Mouse (Mus musculus): Measurements from ENCODE around the gene Ncapd2.

Gene Ncapd2

GRCm38 (mm10) chr6:125191332-125192015 lies at the start of gene Ncapd2, which contains the start of gene Mrpl51:
TSS of gene Ncapd2 (minus strand) at chr6:125191701.
TSS of gene Mrpl51 (plus strand) at chr6:125191801.
- peak; percentile 99 for DNase-seq (ENCODE audit: low read depth)

DNA sequence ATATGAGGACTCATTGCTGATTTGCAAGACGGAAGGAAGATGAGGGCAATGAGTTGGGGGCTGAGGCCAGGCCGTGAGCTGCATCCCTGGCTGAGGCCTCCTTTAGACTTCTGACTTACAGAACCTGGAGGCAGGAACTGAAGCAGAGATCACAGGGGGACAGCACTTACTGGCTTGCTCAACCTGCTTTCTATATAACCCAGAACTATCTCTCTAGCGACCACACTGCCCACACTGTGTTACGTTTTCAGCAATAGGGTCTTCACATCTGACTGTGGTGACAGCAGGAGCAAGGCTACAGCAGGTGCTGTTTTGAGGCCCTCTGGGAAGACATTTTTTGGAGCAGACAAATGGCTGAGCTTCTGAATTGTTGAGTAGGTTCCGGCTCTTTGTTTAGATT lies 49.1 kb upstream of the Ncapd2 start:
- DNase-seq (ENCODE audit: low read depth): no peak

- DNase-seq (ENCODE audit: low read depth): peak; percentile 66
Observed at GRCm38 (mm10) chr6:125239547-125239946, 48.0 kb upstream of the Ncapd2 start.

- DNase-seq (ENCODE audit: low read depth): peak; percentile 59
Observed at GRCm38 (mm10) chr6:125238396-125238795, 46.9 kb upstream of the Ncapd2 start.

GRCm38 (mm10) chr6:125237421-125237820 lies 45.9 kb upstream of the Ncapd2 start:
- peak; percentile 74 for DNase-seq (ENCODE audit: low read depth)

- peak; percentile 78 for DNase-seq (ENCODE audit: low read depth)
Observed at GRCm38 (mm10) chr6:125236782-125237181, 45.3 kb upstream of the Ncapd2 start, which contains the start of gene Cd27. TSS of gene Cd27 (minus strand) at chr6:125237010.

DNA sequence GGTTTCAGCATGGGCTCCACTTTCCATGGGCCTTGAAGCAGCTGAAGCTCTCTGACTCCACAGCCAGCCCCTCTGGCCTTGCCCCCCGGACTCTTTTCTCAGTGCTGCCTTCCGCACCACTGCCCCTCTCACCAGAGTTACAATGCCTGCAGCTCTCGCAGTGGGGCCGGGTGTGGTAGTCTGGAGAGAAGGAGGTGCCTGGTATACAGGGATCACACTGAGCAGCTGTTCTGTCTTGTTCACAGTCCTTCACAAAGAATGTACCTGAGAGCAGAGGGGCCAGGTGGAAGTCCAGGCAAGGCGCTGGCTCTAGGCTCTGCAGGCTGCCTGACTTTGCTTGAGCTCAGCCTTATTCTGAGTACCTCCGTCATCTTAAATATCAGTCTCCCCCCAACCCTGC lies 44.8 kb upstream of the Ncapd2 start:
- DNase-seq (ENCODE audit: low read depth): no peak

DNA sequence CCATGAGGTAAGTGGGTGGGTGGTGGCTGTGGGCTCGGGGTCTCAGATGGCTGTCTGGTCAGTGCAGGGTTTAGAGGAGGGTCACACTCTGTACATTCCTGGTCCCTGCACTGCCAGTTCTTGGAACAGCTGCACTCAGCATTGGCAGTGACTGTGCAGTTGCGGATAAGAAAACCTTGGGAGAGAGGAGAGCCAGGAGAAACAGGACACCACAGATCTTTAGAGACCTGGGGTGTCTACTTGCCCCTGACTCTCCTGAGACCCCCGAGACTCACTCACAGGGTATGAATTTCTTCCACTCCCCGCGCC lies 43.0 kb upstream of the Ncapd2 start:
- peak; percentile 50 for DNase-seq (ENCODE audit: low read depth)

- peak; percentile 35 for DNase-seq (ENCODE audit: low read depth)
Observed at GRCm38 (mm10) chr6:125233816-125234519, 42.5 kb upstream of the Ncapd2 start.

GRCm38 (mm10) chr6:125232516-125232915 lies 41.0 kb upstream of the Ncapd2 start:
- no peak for DNase-seq (ENCODE audit: low read depth)

- DNase-seq (ENCODE audit: low read depth): no peak
Observed at GRCm38 (mm10) chr6:125232045-125232437, 40.5 kb upstream of the Ncapd2 start.

DNA sequence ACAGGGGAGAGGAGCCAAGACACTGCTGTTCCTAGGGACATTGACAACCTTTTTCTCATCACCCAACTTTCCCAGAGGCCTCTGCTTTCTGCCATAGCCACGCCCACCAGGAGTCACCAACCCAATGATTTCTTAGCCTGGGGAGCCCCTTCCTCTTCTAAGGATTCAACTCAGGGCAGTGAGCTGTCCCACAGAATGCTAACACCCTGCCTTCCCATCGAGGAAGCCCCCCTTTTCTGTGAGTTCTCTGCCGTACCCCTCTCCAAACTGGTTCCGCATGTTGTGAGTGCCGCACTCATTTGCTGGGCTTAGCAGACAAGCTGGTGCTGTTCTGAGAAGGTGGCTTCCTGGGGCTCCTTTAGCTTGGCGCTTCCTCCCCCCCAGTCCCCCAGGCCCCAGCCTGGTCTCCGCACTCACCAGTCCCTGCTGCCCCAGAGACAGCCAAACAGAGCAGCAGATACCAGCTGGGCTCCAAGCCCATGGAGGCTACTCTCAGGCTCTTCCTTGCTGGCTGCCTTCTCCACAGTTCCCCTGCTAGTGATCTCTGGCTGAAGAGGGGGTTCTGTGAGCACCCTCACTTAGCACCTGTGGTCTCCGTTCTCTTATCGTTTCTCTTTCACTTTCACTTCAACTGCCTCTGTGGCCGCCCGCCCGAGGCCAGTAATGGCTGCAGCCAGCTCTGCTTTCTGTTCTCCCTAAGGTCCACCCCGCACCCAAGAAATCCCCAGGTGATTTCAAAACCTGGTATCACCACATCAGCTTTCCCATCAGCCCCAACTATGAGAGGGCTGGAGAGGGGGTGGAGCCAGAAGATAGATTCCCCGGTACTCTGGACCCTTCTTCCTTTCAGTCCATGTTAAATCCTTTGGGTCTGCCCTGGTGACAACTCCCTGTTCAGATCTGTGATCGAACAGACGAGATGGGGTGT lies 39.9 kb upstream of the Ncapd2 start, which contains the start of gene Tapbpl:
TSS of gene Tapbpl (minus strand) at position 744 of the 928 bp plus-strand sequence.
- peak; percentile 79 for DNase-seq (ENCODE audit: low read depth)

DNA sequence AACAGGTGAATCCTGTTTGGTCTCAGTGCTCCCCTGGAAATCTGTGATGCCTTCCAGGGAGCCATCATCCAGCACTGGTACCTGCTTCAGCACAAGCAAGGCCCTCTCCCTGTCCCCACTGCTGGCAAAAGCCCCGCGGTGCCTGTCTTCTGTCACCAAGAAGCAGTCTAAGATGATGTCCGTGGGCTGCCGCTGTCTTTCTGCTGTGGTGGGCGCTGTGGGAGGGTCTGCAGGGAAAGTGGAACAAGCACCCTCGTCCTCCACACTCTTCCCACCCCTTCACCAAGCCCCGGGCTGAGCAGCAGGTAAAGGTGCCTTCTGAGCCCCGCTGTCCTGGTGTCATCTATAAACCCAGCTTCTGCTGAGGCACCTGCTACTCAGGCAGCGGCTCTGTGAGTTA lies 39.1 kb upstream of the Ncapd2 start:
- DNase-seq (ENCODE audit: low read depth): peak; percentile 28

GRCm38 (mm10) chr6:125225518-125226115 lies 34.1 kb upstream of the Ncapd2 start:
- DNase-seq (ENCODE audit: low read depth): peak; percentile 77

- no peak for DNase-seq (ENCODE audit: low read depth)
Observed at GRCm38 (mm10) chr6:125222577-125222976, 31.1 kb upstream of the Ncapd2 start.

DNA sequence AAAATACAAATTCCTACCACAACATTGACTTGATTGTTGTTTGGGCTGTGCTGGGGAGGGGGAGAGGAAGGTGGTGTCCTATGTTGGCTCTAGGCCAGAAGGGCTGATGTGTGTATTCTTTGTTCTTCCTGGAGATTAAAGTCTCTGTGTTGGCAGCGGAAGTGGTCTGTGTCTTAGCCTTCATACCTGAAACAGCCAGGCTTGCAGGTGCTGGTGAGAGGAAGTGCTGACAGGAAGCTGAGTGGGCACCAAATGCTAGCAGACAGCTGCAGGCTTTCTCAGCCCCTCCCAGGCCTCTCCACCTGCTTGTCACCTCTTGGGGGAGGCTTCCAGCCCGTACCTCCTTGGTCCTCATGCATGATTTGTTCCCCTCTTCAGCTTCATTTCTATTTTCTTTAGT lies 30.6 kb upstream of the Ncapd2 start:
- peak; percentile 95 for DNase-seq (ENCODE audit: low read depth)

DNA sequence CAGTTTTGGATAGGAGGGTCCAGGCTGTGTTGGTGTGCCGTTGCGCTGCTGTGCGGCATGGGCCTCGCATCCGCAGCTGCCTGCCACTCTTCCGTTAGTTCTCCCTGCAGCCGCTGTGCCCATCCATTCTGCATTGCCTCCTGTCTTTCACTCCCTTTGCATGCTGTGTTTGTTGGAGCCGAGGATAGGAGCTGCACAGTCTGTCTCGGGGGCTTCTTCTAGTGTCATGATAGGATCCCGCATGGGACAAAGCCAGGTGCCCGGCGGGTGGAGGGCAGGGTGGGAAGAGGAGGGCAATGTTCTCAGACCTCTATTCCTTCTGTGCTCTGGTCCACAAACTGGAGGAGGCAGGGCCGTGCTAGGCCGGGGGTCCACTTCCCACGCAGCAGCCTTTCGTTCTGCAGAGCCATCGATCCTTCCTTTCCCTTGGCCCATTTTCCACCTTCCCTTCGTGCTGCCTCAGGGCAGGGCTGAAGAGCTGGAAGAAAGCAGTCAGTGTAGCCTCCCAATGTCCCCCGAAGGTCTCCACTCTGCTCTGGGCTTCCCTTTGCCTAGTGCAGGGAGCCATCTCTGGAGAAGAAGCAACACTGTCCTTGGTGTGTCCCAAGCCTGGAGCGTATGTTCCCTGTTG lies 29.7 kb upstream of the Ncapd2 start:
- DNase-seq (ENCODE audit: low read depth): peak; percentile 17

GRCm38 (mm10) chr6:125218963-125219362 lies 27.5 kb upstream of the Ncapd2 start:
- peak; percentile 89 for DNase-seq (ENCODE audit: low read depth)

GRCm38 (mm10) chr6:125217899-125218298 lies 26.4 kb upstream of the Ncapd2 start:
- no peak for DNase-seq (ENCODE audit: low read depth)

- no peak for DNase-seq (ENCODE audit: low read depth)
Observed at GRCm38 (mm10) chr6:125216898-125217297, 25.4 kb upstream of the Ncapd2 start.

DNA sequence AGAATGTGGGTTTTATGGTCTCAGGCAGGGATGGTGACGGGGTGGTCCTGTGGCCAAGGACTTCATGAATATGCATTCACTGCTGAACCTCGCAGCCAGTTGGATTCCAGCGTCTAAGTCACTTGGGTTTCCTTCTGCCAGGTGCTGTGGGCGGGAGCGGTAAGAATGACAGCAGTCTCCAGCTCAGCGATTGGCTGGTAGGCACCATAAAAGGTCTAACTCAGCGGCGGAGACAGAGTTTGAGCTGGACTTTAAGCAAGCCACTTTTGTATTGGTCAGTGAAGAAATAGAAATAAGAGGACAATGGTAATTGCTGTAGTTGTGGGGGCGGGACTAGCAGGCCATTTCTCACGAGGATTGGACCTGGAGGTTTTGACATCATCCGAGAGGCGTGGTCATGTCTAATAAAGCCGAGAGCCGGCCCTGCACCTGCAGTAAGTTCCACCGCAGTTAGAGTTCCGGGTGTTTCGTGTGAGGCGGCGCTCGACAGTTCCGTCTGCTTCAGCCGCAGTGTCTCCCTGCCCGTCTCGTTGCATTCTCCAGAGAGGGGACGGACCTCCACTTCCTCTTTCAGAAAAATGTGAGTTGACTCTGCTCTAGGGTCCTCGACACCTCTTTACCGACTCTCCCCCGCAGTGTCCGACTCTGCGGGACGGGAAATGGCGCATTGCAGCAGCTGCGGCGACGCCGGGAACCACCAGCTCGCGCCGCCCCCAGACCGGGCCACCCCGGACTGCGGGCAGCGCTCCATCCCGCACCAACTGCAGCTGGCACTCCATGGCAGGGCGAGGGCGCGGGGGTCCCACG lies 23.9 kb upstream of the Ncapd2 start, which contains the start of gene Vamp1:
TSS of gene Vamp1 (plus strand) at position 404 of the 807 bp plus-strand sequence.
- DNase-seq (ENCODE audit: low read depth): peak; percentile 93

Measured in naive thymus-derived CD4-positive, alpha-beta T cell, adult 2 months (primary cell).